Mouse (Mus musculus) spleen, embryonic (tissue): ENCODE measurements around the gene Cacng8.

ENCODE experiments used
- CTCF ChIA-PET: fragments of 350-600 bp; sonication (Branson Sonifier 250); formaldehyde crosslinking; loops from one replicate; lab custom pipeline; 2022; lab: Charles Lee

Cacng8 gene

DNA sequence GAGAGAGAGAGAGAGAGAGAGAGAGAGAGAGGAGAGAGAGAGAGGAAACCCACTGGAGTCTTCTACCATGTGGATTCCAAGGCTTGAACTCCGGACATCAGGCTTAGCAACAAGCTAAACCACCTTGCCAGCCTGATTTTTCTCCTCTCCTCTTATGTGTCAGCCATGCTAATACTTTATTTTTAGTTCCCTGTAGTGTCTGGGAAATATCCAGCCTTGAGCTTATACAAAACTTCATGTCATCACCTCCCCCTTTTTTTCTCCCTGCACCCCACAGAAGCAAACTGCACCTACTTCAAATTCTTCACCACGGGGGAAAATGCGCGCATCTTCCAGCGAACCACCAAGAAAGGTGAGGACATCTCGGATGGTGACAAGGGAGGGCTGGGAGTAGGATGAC is 39.7 kb downstream of the Cacng8 start:
- CTCF ChIA-PET, result interaction anchor here (0.8 kb wide), 1 partner anchor 33 kb away, joined by 6 read pairs; no protein-coding TSS in a partner anchor

DNA sequence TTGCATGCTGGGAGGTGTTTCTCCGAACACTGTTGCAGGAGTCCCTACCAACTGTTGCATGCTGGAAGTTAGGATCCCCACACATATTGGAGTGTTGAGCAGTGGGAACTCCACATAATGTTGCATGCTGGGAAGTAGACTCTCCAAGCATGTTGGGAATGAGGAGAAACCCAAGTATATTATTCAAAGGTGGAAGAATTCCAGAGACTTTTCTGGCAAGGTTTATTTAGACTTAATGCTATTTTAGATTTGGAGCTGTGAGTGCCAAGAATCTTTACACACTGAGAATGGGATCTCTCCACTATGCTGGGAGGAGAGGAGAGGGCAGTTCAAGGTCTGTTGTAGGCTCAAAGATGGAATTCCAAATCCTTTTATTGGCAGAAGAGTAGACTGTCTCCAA is 41.6 kb downstream of the Cacng8 start:
- CTCF ChIA-PET, result no interaction called here

DNA sequence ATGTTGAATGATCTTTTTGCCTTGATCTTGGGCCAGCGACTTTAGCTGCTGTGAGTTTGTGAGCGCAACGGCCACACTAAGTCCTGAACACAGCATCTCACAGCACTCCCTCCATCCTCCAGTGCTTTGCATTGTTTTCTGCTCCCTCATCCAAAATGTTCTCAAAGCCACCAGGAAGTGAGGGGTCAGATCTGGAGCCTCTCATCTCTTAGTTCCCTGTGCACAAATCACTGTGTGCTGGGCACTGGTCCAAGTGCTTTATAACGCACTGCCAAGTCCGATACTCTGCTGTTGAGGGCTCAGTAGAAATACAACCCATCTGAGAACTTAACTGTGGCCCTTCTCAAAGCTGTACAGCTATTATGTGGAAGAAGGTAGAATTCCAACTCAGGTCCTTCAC is 47.5 kb downstream of the Cacng8 start:
- CTCF ChIA-PET, result no interaction called here

DNA sequence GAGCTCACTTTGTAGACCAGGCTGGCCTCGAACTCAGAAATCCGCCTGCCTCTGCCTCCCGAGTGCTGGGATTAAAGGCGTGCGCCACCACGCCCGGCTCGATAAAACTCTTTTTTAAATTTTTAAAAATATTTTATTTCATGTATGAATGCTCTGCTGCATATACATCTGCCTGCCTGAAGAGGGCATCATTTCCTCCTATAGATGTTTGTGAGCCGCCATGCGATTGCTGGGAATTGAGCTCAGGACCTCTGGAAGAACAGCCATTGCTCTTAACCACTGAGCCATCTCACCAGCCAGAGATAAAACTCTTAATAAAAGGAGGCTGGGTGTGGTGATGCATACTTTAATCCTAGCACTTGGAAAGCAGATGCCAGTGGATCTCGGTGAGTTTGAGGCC is 49.5 kb downstream of the Cacng8 start:
- CTCF ChIA-PET, result interaction anchor here (0.6 to 0.7 kb wide), 2 partner anchors 16 to 218 kb away, joined by 3 to 11 read pairs; no protein-coding TSS in a partner anchor

DNA sequence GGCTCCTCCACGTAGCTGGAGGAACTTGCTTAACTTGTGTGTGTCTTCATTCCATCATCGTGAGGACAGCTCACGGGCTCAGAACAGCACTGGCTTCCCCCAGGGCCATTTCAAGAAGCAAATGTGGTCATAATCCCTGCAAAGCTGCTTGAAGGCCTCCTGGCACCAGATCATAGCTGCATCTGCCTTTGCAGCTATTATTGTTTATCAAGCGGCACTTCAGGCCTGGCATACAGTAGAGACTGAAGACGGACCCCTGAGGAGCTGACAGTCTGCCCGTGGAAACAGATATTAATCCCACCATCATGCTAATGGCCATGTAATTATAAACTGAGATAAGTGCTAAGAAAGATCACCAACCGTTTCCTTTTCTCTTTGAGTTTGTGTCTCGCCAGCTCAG is 50.0 kb downstream of the Cacng8 start:
- CTCF ChIA-PET, result no interaction called here

DNA sequence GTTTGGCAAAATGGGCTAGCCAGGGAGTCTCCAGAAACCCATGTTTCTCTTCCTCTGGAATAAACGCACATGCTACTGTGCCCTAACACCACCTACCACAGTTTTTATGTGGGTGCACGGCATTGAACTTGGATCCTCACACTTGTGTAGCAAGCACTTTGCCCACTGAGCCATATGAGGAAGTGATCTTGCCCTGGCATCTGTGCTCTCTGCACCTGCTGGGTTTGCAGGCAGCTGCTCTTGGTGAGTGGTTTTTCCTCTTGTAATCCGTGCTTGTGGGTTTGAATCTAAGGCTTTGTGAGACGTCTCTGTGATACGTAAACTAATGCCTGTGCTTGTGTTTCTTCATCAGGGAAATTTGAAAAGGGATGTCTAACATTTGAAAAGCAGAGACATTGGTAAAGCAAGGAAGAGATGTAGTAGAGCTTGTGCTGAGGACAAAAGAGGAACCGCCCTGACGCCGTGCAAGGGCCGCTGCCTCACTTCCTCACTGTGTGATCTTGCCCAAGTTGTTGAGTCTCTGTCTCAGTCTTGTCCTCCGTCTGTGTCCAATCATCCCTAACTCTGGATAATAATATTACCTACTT is 52.1 kb downstream of the Cacng8 start:
- CTCF ChIA-PET, result no interaction called here

DNA sequence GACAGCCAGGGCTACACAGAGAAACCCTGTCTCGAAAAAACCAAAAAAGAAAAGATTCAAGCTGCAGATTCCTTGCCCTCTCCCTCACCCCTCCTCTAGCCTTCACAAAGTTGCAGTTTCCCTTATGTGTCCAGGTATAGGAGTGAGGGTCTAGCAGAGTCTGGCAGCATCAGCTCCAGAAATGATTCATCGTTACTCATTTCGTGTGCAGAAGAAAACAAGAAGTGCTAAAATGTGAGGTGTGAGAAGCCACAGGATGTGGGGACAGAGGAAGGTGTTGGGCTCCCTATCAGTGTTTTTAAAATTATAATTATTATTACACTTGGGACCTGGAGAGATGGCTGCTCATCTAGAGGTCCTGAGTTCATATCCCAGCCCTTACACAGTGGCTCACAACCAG is 54.2 kb downstream of the Cacng8 start:
- CTCF ChIA-PET, result no interaction called here

DNA sequence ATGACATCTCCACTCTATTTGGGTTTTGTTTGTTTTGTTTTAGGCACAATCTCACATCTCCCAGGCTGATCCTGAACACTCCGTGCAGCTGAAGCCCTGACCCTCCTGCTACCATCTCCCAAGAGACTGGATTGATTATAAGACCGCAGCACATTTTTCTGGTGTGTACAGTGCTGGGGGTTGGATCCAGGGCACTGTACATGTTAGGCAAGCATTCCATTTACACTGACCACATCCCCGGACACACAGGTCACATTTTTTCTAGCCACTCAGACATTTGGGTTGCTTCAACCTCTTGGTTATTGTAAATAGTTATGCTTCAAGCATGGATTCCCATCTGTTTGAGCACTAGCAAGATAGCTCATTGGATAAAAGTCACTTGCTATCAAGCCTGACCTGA is 56.1 kb downstream of the Cacng8 start:
- CTCF ChIA-PET, result no interaction called here

DNA sequence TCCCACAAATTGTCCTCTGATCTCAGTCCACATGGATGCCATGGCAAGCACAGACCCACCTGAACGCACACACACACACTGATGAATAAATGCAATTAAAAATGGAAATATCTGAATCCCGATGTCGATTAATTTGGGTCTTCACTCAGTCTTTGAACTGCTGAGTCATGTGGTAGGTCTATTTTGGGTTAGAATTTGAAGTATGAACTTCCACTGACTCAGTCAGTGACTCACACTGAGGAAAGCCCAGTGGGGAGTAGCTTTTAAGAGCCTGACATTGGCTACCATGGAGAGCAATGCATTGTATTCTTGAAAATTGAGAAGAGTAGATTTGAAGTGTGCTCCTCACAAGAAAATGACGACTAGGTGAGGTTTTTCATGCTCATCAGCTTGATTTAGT is 56.5 kb downstream of the Cacng8 start:
- CTCF ChIA-PET, result no interaction called here

DNA sequence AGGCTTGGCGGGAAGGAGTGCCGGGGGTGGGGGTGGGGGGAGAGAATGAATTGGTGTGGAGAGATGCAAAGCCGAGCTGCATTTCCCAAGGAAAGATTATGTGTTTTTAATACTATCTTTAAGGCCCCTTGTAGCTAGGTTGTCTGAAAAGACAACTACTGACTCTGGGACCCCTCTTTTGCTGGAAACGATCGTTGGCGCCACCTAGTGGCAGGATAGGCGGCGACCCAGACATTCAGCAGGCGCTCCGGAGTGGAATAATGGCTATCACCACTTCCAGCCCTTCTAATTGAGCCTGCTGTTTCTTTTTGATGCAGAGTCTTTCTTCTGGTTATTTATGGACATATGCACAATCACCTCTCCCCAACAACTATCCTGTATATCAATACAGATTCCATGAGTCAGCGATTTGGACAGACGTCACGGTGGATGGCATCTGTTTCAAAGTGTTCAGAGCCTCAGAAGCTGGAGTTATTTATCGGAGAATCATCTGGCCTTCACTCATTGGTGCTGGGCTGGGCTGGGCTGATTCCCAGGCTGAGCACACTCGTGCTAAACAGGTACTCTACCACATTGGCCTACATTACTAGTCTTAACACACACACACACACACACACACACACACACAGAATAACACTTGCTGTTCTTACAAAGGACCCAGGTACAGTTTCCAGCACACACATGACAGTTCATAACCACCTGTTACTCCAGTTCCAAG is 58.4 kb downstream of the Cacng8 start:
- CTCF ChIA-PET, result interaction anchor here (0.6 kb wide), 1 partner anchor 29 kb away, joined by 3 read pairs; no protein-coding TSS in a partner anchor

DNA sequence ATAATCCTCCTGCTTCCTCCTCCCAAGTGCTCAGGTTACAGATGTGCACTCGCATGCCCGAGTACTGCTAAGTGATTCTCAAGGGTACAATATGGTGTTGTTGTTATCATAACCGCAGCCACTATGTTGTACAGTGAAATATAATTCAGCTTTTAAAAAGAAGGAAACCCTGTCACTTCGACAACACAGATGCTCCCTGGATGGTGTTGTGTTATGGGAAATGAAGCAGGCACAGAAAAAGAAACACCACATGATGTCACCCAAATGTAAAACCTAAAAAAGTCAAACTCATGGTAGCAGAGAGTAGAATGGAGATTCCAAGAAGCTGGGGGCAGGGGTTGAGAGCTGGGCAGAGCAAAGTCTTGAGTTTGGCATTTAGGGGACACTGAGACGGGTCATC is 60.2 kb downstream of the Cacng8 start:
- CTCF ChIA-PET, result no interaction called here

DNA sequence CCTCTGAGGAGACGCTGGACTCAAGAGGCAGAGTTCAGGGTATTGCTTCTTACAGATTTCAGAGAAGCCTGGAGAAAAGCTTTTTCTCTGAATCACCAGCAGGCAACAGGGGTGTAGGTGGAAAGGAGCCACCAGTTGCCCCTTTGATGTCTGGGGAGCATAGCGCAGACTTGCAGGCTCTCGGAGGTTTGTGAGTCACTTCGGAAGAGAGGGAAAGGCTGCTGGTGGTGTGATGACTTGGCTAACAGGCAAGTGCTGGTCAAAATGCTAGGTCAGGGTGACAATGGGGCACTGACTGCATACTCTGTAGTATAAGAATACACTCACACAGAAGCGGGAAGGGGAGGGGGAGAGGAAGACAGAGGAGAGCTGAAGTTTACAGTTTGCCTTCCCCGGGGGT is 60.7 kb downstream of the Cacng8 start:
- CTCF ChIA-PET, result no interaction called here

DNA sequence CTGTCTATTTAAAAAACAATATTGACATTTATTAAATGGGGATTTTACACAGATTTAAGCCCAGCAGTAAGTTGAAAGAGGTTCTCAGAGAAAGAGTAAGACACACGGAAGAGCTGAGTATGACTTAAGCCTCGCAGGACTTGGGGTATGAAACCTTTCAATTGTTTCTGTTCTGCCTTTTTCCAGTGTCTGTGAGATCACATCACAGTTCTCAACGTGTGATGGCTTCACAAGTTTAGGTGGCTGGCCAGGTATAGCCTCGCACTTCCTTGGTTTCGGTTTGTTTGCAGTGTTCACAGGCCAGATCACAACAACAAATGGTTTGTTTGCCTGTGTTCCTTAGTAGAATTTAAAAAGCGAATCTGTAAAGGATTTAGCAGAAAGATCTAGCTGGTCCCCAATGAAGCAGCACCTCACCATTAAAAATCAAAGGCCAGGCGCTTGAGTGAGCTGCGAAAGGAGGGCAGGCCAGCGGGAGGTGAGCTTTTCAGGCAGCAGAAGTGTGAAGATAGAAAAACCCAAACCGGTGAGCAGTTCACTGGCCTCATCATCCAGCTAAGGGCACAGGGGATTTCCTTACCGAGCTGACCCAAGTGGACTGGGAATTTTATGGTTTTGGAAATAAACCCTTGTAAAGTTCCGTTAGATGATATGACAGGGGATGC is 62.5 kb downstream of the Cacng8 start:
- CTCF ChIA-PET, result interaction anchor here (0.6 kb wide), 1 partner anchor 118 kb away, joined by 6 read pairs; no protein-coding TSS in a partner anchor

DNA sequence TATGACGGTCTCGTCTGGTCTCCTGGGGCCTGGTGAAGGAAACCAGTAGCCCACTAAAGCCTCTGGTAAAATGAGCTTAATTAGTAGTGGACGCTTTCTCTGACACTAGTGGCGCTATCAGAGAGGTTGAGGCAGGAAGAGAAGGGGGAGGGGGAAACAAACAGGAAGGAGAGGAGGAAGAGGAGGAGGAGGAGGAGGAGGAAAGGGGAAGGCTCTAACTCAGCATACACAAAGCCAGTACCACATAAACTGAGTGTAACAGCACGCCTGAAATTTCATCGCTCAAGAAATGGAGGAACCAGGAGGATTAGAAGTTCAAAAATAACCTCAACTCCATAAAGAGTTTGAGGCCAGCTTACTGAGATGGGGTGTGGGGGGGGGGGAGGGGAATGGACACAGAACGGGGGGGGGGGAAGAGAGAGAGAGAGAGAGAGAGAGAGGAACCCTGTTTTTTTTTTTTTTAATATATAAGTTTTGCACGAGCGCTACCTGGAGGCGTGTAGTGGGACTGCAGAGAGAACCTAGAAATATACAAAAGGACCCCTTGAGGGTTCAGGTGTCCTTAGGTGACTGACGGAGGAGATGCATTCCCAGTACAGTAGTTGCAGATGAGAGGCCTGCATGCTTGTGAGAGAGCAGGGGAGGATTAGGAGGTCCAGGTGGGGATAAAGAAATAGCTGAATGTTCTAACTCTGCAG is 63.2 kb downstream of the Cacng8 start:
- CTCF ChIA-PET, result interaction anchor here (0.6 kb wide), 1 partner anchor 119 kb away, joined by 6 read pairs; no protein-coding TSS in a partner anchor

DNA sequence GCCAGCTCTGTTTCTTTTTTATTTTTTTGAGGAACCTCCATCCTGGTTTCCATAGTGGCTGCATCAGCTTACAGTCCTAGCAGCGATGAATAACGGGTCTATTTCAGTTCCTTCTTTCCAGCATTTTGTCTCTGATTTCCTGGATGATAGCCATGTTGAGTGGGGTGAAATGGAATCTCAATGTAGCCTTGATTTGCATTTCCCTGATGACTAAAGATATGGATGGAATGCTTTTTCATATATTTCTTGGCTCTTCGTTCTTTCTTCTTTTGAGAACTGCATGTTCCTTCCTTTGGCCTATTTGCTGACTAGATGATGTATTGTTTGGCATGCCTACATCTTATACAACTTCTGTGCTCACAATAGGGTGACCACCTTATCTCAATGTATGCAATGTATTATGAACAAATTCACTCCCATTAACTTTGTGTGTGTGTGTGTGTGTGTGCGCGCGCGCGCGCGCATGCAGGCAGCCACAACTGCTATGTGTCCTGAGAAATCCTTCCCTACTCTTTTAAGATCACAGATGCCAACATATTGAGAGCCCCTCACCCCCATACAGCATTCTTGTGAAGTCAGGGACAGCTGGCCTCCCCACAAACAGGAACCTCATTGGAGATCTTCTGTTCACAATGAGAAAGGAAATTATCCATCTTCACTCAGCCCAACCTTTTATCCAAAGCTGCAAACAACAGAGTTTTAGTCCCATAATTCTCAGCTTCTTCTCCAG is 66.8 kb downstream of the Cacng8 start:
- CTCF ChIA-PET, result no interaction called here

DNA sequence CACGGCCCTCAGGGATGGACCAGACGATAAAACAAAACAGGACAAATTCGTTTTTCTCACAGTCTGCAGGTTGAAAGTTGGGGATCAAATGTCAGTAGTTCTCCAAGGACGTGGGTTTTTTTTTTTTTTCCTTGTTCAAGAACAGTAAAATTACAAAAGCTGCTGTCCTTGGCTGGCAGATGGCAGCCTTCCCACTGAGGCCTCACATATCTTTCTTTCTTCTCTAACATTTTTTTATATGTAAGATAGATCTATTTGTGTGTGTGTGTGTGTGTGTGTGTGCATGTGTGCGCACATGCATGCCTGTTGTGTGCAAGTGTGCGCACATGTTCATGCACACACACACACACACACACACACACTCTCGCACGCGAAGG is 67.3 kb downstream of the Cacng8 start:
- CTCF ChIA-PET, result no interaction called here

DNA sequence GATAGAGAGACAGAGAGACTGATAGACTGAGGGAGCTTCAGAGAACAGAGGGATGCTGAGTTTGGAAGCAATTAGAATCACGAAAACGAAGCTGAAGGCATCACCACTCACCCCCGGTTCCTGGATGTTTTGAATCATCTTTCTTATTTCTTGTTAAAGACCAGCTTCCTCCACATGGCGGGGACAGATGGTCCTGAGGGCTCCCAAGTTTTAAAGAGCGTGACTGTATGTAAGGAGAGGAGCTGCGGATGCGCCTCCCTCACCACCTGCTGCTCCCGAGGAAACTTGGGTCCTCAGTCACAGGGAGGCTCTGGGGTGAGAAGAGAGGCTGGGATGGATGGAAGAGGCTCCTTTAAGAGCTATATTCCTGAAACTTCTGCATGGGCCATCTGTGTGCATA is 69.8 kb downstream of the Cacng8 start:
- CTCF ChIA-PET, result no interaction called here

DNA sequence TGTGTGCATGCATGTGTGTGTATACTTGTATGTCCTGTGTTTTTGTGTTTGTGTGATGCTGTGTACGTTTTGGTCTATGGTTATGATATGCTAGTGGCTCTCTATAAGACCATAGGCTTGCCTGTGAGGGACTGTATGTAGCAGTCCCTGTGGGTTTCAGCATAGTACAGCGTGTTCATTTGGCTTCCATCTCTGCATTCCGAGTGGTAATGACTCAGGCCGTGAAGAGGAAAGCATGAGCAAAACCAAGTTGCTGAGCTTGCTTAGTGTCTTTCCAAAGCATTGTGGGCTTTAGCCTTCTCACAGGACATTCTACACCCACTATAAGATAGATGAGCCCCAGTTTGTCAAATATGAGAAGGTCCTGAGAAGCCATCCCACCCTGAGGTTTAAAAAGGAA is 72.8 kb downstream of the Cacng8 start:
- CTCF ChIA-PET, result interaction anchor here (0.5 kb wide), 1 partner anchor 33 kb away, joined by 6 read pairs; no protein-coding TSS in a partner anchor
